Mouse (Mus musculus) CD4-positive, CD25-positive, alpha-beta regulatory T cell (primary cell): ENCODE results near the gene Rpl41. TPM values are rescaled to one million over a fixed set of nuclear protein-coding genes. Genes with fewer than 3 reads are reported as not detected.

Experiments used
- polyA plus RNA-seq: library from polyadenylated mRNA; unstranded; fragments of 100-300 nt; shearing (Covaris generic); gene quantifications from one replicate; pipeline ENCODE4 v1.2.1, GENCODE M21; 2017

Rpl41 gene
- polyA plus RNA-seq, result 2,319 TPM

DNA sequence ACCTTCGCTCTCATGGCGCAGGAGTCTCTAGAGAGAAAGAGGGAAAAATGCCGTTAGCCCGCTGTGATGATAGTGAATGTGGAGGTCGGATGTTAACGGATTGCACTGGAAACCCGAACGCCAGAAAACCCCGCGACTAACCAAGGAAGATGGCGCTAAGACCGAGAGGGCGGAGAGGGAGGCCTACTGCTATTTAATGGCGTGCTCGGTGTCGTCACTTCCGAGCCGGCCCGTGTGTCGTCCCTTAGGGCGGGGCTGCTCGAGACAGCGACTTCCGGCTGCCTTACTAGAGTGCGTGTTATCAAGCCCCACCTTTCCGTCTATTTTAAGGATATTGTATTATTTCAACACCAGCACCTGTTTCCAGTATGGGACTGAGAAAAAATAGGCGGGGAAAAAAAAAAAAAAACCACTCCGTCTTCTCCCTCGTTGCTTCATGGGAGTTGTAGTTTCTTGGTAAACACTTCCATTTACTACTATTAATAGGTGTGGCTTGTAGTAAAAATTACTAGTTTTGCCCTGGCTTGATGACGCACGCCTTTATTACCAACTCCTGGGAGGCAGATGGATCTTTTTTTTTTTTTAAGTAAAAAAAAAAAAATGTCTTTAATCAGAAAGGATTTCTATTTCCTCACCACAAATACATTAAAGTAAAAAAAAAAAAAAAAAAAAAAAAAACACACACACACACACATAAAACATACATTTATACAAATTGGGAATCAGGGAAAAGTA is at the start of gene Rpl41:
Gene Rpl41, minus strand, starts transcription at position 359 of the 735 bp plus-strand sequence.

DNA sequence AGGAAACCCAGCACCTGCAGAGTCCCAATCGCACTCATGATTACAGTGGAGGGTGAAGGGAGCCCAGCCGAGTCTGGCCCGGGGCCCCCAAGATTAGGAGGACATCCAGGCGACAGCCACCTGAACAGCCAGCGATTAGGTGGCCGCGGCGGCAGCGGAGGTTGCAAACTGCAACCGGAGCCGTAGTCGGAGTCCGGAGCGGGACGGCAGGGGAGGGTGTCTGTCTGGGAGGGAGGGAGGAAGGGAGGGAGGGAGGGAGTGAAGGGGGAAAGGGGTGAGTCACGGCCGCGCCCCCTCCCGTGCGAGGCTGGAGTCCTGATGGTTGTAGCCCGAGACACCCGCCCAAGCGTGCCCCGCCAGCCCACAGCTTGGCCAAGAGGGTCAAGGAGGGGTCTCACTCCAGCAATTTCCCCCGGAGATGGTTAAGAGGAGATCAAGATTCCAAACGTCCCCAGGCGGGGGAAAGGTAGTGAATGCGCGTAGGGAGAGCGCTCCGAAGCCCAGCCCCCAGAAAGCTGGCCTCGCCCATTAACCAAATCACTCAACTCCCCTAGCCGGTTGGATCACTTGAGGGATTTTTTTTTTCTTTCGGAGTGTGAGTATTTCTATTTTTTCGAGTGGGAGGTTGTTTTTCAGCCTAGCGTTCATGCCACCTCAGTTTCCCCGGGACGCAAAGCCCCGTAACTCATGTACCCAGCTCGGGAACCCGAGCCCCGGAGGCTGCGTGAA is 40.5 kb upstream of the Rpl41 start, which contains the start of gene Erbb3:
Gene Erbb3, minus strand, starts transcription at position 189 of the 729 bp plus-strand sequence.

DNA sequence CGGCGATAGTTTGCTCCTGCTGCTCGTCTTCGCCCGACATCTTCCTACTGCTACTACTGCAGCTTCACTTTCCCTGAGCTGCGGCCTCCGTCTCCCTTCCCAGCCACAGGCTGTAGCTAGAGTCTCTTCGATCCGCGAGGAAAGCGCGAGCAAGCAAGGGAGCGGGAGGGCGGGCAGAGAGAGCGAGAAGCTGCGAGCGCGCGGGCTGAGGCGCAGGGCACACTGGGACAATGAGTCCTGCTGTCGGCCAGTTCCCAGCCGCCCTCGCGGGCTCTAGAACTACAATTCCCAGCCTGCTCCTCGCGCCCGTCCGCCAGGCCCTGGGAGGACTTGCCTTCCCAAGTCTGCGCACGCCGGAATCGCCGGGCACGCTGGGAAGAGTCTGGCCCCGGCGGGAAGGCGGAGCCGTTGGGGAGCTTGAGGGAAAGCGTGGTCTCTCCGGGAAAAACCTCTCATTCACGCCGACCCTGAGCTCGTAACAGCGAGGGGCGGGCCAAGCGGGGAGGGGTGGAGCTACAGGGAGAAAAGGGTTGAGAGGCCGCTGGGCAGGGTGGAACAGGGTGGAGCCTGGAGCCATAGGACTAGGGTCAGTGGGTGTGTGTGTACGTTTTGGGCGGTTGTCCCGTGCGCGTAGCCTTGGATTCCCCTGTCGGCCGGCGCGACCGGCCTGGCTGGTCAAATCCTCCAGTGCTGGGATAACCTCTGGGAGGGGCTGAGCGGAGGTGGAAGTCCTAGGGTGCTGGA is 16.9 kb upstream of the Rpl41 start, which contains the start of gene Pa2g4:
Gene Pa2g4, minus strand, starts transcription at position 200 of the 744 bp plus-strand sequence.

DNA sequence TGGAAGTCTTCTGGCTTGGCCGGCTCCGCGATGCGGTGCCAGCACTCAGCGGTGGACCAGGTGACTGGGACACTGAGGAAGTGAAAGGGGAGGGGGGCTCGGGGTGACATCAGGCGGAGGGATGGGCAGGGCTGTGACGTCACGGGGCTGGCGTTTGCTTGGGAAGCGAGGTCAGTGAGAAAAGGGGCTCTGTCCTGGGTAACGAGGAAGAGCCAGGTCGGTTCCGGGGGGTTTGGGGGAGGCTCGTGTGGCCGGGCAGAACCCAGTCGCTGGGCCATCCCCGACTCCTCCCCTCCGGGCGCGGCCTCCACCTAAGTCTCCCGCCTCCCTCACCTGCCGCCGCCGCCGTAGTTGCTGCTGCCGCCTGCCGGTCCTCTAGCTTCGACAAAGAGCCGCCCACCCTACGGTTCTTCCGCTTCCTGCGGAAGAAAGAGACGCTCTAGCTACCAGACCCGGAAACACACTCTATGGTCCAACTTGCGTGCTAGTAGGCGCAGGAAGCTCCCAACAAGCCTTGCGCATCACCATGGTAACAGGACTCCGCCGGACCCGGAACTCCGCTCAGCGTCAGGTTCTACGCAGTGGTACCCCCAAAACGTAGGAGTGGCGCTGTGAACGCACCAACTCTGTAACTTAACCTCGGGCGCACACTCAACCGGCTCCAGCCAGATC is 1.6 kb downstream of the Rpl41 start, which contains the start of gene Zc3h10:
Gene Zc3h10, minus strand, starts transcription at position 414 of the 672 bp plus-strand sequence.

DNA sequence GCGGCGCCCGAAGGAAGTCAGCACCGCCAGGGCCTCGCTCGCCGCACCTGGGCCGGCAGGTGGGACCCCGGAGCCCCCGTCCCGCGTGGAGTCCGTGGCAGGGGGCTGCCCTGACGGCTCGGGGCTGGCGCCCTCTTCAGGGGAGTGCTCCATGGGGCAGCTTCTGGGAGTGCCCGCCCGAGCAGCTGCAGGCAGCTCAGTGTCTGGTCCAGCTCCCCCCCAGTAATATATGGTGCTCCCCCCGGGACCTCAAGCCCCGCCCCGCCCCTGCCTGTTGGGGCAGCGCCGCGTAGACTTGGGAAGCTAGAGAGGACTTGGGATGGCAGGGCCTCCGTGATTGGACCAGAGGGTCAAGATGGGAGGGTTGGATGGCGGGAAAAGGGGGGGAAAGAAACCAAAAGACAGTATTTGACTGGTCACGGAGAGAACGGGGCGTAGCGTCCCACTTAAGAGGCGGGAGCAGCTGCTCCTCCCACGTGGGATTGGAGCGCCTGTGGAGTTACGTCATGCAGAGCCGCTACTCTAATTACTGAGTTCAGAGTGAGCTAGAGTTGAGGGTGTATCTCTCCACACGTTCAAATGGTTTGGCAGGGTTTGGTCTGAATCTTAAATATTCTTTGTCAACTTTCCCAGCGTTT is 23.3 kb downstream of the Rpl41 start, which contains the start of gene Esyt1:
Gene Esyt1, minus strand, starts transcription at position 201 of the 638 bp plus-strand sequence.

DNA sequence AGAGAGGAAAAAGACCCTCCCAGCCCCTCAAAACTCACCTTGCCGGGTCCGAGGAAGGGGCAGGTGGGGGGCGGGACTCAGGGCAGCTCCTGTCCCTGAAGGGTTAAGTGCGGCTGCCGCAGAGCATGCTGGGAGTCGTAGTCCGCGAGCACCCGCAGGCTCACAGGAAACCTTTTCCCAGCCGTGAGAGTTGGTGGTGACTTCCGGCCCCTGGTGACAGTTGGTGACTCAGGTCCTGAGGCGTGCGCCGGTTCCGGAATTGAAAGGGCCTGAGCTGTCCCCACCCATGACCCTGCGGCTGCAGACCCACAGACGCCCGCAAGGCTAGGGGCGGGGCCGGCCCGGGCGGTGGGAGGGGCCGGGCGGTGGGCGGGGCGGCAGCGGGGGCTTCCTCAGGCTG is 50.5 kb downstream of the Rpl41 start, which contains the start of gene Myl6b:
Gene Myl6b, minus strand, starts transcription at position 96 of the 400 bp plus-strand sequence.

Other genes starting within 250 kb of the Rpl41 start
- gene Pan2, start 246.0 kb downstream of the Rpl41 start, polyA plus RNA-seq, result 45.7 TPM
- 121 TPM for gene Cnpy2, start 226.8 kb downstream of the Rpl41 start, polyA plus RNA-seq
- gene Cs, start 211.6 kb downstream of the Rpl41 start, polyA plus RNA-seq, result 164 TPM
- gene Coq10a, start 180.3 kb downstream of the Rpl41 start, polyA plus RNA-seq, result 35.0 TPM
- 7.0 TPM for gene Ankrd52, start 172.2 kb downstream of the Rpl41 start, polyA plus RNA-seq
- 0.32 TPM for gene Slc39a5, start 148.1 kb downstream of the Rpl41 start, polyA plus RNA-seq
- gene Nabp2, start 137.8 kb downstream of the Rpl41 start, polyA plus RNA-seq, result 104 TPM
- 39.7 TPM for gene Rnf41, start 137.6 kb downstream of the Rpl41 start, polyA plus RNA-seq
- 127 TPM for gene Smarcc2, start 90.1 kb downstream of the Rpl41 start, polyA plus RNA-seq
- gene Myl6, start 55.2 kb downstream of the Rpl41 start, polyA plus RNA-seq, result 1,369 TPM
- 3.9 TPM for gene Myl6b, start 50.6 kb downstream of the Rpl41 start, polyA plus RNA-seq
- 222 TPM for gene Esyt1, start 23.4 kb downstream of the Rpl41 start, polyA plus RNA-seq
- gene Zc3h10, start 1.5 kb downstream of the Rpl41 start, polyA plus RNA-seq, result 24.2 TPM
- gene Pa2g4, start 16.7 kb upstream of the Rpl41 start, polyA plus RNA-seq, result 36.9 TPM
- gene Erbb3, start 40.3 kb upstream of the Rpl41 start, polyA plus RNA-seq, result 7.2 TPM
- gene Rps26, start 77.4 kb upstream of the Rpl41 start, polyA plus RNA-seq, result 653 TPM
- 127 TPM for gene Ikzf4, start 96.7 kb upstream of the Rpl41 start, polyA plus RNA-seq
- 56.1 TPM for gene Suox, start 124.8 kb upstream of the Rpl41 start, polyA plus RNA-seq
- gene Rab5b, start 147.0 kb upstream of the Rpl41 start, polyA plus RNA-seq, result 50.8 TPM
- gene Pmel, start 154.9 kb upstream of the Rpl41 start, polyA plus RNA-seq, result 6.1 TPM
- gene Cdk2, start 155.7 kb upstream of the Rpl41 start, polyA plus RNA-seq, result 42.1 TPM
- gene Dgka, start 195.6 kb upstream of the Rpl41 start, polyA plus RNA-seq, result 752 TPM
- 45.9 TPM for gene Pym1, start 198.6 kb upstream of the Rpl41 start, polyA plus RNA-seq
- gene Mmp19, start 241.6 kb upstream of the Rpl41 start, polyA plus RNA-seq, result 0.07 TPM